Mouse (Mus musculus) adrenal gland, postnatal 36 days (tissue): ENCODE data around the gene Klk5. TPM values are rescaled to one million over a fixed set of nuclear protein-coding genes. Genes with fewer than 3 reads are reported as not detected.

Experiments
- DNase-seq, 2 experiments: peaks; one replicate each; pipeline ENCODE4 v3.0.0; 2021; ENCODE audit warnings: mixed read lengths in 1 of 2
- total RNA-seq, 2 experiments: library from RNA; stranded (reverse); gene quantifications; 2 replicates each; pipeline ENCODE4 v1.2.3; 2021

The Klk5 gene
- total RNA-seq, 2 experiments from 2014 or later = not detected

DNA sequence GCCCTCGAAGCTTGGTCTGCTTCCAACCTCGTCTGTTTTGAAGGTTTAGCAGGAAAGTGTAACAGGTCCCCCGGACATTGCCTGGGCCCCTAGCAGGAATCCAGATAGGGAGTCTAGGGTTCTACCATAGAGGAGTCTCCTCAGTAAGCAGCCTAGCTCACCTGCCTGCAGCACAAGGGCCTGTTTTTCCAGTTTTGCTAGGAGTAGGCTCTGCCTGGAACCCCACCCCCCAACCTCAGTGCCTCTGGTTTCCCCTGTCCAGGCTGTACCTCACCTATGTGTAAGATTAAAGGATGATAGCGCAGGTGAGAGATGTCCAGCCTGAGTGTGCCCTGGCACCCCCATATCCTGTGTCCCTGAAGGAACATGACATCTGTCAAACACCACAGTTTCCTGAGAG lies 34.7 kb downstream of the Klk5 start:
- DNase-seq = no peak

GRCm38 (mm10) chr7:43878281-43878680 lies 36.5 kb downstream of the Klk5 start:
- no peak for DNase-seq

DNA sequence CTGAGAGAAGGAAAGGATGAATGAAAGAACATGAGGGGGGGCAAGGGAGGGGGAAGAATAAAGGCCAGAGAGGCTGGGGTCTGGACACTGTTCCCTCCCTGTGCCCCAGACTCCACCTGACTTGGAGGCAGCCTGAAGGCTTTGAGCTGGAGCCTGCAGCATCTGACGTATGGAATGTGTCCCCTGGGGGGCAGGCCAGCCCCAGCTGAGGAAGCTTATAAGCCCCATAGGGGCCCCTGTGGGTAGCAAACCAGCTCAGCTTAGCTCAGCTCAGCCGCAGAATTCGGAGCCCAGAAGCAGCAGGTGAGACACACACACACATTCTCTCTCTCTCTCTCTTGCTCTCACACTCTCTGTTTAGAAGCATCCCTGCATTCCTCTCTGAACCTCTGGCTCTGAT lies 39.1 kb downstream of the Klk5 start, which contains the start of gene Klk4:
Gene Klk4 (plus strand): TSS at position 249 of the 400 bp plus-strand sequence.
- no peak for DNase-seq

DNA sequence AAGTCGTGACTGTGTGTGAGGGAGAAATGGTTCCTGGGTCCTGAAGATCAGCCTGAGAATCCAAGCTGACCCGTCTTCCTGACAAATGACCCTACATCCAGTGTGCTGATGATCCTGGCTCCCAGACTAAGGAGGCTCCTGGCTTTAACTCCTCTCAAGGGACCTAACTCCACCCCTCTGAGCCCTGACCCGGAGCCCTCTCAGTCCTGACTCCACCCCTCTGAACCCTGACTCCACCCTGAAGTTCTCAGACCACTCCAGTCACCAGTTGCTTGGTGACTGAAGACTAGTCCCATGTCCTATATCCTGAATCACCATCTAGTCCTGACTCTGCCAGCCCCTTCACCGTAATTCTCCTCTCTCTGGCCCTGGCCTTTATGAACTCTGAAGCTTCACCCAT lies 40.6 kb downstream of the Klk5 start:
- DNase-seq = no peak

- no peak for DNase-seq
These were observed 41.0 kb downstream of the Klk5 start for GRCm38 (mm10) chr7:43882811-43883210.

GRCm38 (mm10) chr7:43883547-43883946 lies 41.8 kb downstream of the Klk5 start:
- peak; percentile 46 to 66 for DNase-seq

- no peak for DNase-seq
These were observed 49.6 kb downstream of the Klk5 start for GRCm38 (mm10) chr7:43891365-43891764.

GRCm38 (mm10) chr7:43891788-43892187 lies 50.0 kb downstream of the Klk5 start:
- DNase-seq = no peak

DNA sequence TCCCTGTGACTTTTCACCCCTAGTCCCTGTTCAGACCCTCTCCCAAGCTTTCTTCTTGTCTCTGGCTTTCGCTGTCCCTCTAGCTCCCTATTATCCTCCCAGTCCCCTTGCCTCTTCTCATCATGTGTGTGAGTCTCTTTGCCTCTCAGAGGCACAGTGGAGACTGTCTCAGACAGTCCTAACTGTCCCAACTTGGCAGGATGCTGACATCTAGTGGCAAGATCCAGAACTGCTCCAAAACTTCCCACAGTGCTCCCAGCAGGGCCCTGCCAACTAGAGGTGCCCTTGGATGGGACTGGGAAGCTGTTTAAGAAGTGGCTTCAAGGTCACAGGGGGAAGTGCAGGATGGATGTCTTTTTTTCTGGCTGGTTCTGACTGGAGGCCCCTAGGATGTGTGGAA lies 53.1 kb downstream of the Klk5 start:
- DNase-seq = peak; percentile 85 to 86

Other genes with a start within 250 kb of the Klk5 start
- under 1 TPM in 1 of 2 experiments, not detected in 1; 0.26 TPM for gene Zfp819, start 234.8 kb upstream of the Klk5 start, total RNA-seq
- not detected for gene Ceacam18, start 207.3 kb upstream of the Klk5 start, total RNA-seq
- 1 to 10 TPM; 2.4 to 3.6 TPM for gene Siglece, start 181.8 kb upstream of the Klk5 start, total RNA-seq
- gene Ctu1, start 170.0 kb upstream of the Klk5 start, total RNA-seq = 10 to 100 TPM; 11.2 to 14.6 TPM
- gene Klk14, start 151.6 kb upstream of the Klk5 start, total RNA-seq = not detected
- not detected for gene Klk13, start 129.4 kb upstream of the Klk5 start, total RNA-seq
- not detected for gene Klk12, start 73.1 kb upstream of the Klk5 start, total RNA-seq
- gene Klk11, start 67.4 kb upstream of the Klk5 start, total RNA-seq = not detected
- under 1 TPM; 0.23 to 0.33 TPM for gene Klk10, start 60.9 kb upstream of the Klk5 start, total RNA-seq
- gene Klk9, start 50.1 kb upstream of the Klk5 start, total RNA-seq = not detected
- gene Klk8, start 44.4 kb upstream of the Klk5 start, total RNA-seq = 1 to 10 TPM; 1.1 to 2.3 TPM
- not detected for gene Klk7, start 30.7 kb upstream of the Klk5 start, total RNA-seq
- not detected for gene Klk6, start 17.5 kb upstream of the Klk5 start, total RNA-seq
- gene Klk4, start 39.2 kb downstream of the Klk5 start, total RNA-seq = not detected
- gene Klk15, start 91.8 kb downstream of the Klk5 start, total RNA-seq = not detected
- gene Klk1b8, start 108.7 kb downstream of the Klk5 start, total RNA-seq = not detected
- gene Klk1b1, start 124.8 kb downstream of the Klk5 start, total RNA-seq = not detected
- not detected for gene Klk1b9, start 134.1 kb downstream of the Klk5 start, total RNA-seq
- gene Klk1b11, start 153.9 kb downstream of the Klk5 start, total RNA-seq = not detected
- gene Klk1b26, start 170.2 kb downstream of the Klk5 start, total RNA-seq = not detected
- gene Klk1b27, start 210.3 kb downstream of the Klk5 start, total RNA-seq = not detected